14 mouse cellular contexts compared by ENCODE assay signal in genomic region chr2:156887017-156887416, GRCm38 (mm10). TPM values are rescaled to one million over a fixed set of nuclear protein-coding genes. Genes with fewer than 3 reads are reported as not detected.
DNase-seq lines count a peak whose midpoint lies in the region; ATAC-seq and TF ChIP-seq lines count a peak whose summit lies in the region.
"Had no signal": no experiment of that assay in that cellular context is flagged by ENCODE, and none has a peak within 500 bp of the region (broad histone marks: within the 10 kb centered on the region; RNA-seq: fewer than 3 reads in every experiment).

Sla2 (minus strand) TSS chr2:156887192.

- H3K27me3 ChIP-seq in spleen, adult 2 months (ENCODE audit: control insufficient read depth, insufficient read depth, low read length), result no peaks in the 10 kb centered on the region
- H3K27me3 ChIP-seq: limb, embryonic 13.5 days had no signal

- peak within 1 kb of the TSS; percentile 54 for H3K4me3 ChIP-seq in spleen, adult 2 months (ENCODE audit: extremely low read depth, insufficient read depth, insufficient read length)
- H3K4me3 ChIP-seq: layer of hippocampus, adult 2 months; limb, embryonic 13.5 days; myocyte had no signal

- WGBS in spleen, adult 2 months, result 3% methylated on average over 6 of the region's 6 CpGs

- H3K4me1 ChIP-seq in spleen, adult 2 months (ENCODE audit: control insufficient read depth, insufficient read depth, insufficient read length), result peaks cover 4% of the 10 kb centered on the region; the same call in 1 of the 2 replicates
- H3K4me1 ChIP-seq: limb, embryonic 13.5 days had no signal

- ATAC-seq in hematopoietic stem cell, adult 5-6 weeks (replicated peaks in 1 of 2; ENCODE audit: insufficient read depth in 1 of 2, low FRiP score in 2 of 2, low TSS enrichment in 1 of 2, low read depth in 1 of 2, poor library complexity in 2 of 2, severe bottlenecking in 2 of 2), result peak; percentile 92

- no peaks in the 10 kb centered on the region for H3K36me3 ChIP-seq in spleen, adult 2 months (ENCODE audit: control insufficient read depth, insufficient read depth, low read length)
- H3K36me3 ChIP-seq: G1E; limb, embryonic 13.5 days had no signal

- TF ChIP-seq POLR2A in spleen, adult 2 months (IDR thresholded peaks at IDR 0.05; ENCODE audit: low read depth, low read length), result peak; percentile 78

- DNase-seq in spleen, adult 2 months (ENCODE audit: low read depth in 1 of 2, low spot score in 2 of 2), result peak; percentile 46 to 48
- no peak for DNase-seq in spleen, postnatal 4 days (ENCODE audit: low spot score in 2 of 2)
- DNase-seq in natural killer cell, adult 2 months (ENCODE audit: low spot score in 2 of 2), result peak; percentile 59 to 60
- DNase-seq in urinary bladder, postnatal 4 days (ENCODE audit: low spot score in 2 of 2), result no peak
- DNase-seq in cerebellum, adult 8-10 months, result no peak
- DNase-seq in cerebellum, adult 18-20 months, result no peak
- DNase-seq: embryo, embryonic 11 days; kidney, adult 11 months had no signal

- no peak for TF ChIP-seq CTCF in spleen, adult 2 months (IDR thresholded peaks at IDR 0.05; ENCODE audit: extremely low read depth, insufficient read depth, insufficient read length, insufficient replicate concordance)

- H3K27ac ChIP-seq in spleen, adult 2 months (ENCODE audit: insufficient read depth, low read length), result peak within 1 kb of the TSS; percentile 76
- H3K27ac ChIP-seq: layer of hippocampus, adult 2 months; limb, embryonic 13.5 days; macrophage had no signal

RNA-seq across cellular contexts. Expression of gene Sla2, which starts in this region (rescaled TPM):
- 7.6 and 8.0 TPM in 2 replicates for polyA plus RNA-seq in spleen, adult 2 months (2012; rRNA removed)
- total RNA-seq in hematopoietic stem cell, adult 5-6 weeks (2017), result 9.8 and 11.2 TPM in 2 replicates

Comparison
In these comparisons a context has a peak if more than half of its experiments do, and no peak if none do; other contexts are left out.
1. DNase-seq: peak in spleen, adult 2 months (2 of 2) and natural killer cell, adult 2 months (2 of 2); none in spleen, postnatal 4 days (0 of 2), urinary bladder, postnatal 4 days (0 of 2), cerebellum, adult 8-10 months (single experiment) and cerebellum, adult 18-20 months (0 of 2).